Mouse (Mus musculus): ENCODE results near the gene Diras2.

- TF ChIP-seq CTCF (IDR thresholded peaks at IDR 0.05; ENCODE audit: low read depth, low read length) (no peak), POLR2A (IDR thresholded peaks at IDR 0.05; ENCODE audit: extremely low read depth, insufficient read depth, low read length) (no peak)
These were observed 54.0 kb downstream of the Diras2 start for GRCm38 (mm10) chr13:52476998-52477601.
